Mouse (Mus musculus): ENCODE measurements at regions not wholly inside any gene's neighbourhood (a gene's known extent, or its start where the extent isn't known, plus 50 kb on each side); places are given as distances from the start of the nearest gene placed in this dataset.

GRCm38 (mm10) chr4:8961851-8962250, 723.0 kb upstream of the Car8 start:
- H3K36me3 ChIP-seq (ENCODE audit: control insufficient read depth, insufficient read depth, low read length), result no peaks in the 10 kb centered on the region
- DNase-seq (ENCODE audit: low spot score) (no peak), ATAC-seq (replicated peaks; ENCODE audit: low FRiP score) (no peak)
- no peak overlapping the region for H3K4me3 ChIP-seq (ENCODE audit: low read depth, low read length)
- H3K9ac ChIP-seq (ENCODE audit: low read length), result no peak overlapping the region
- H3K4me1 ChIP-seq (replicated peaks; ENCODE audit: control insufficient read depth, insufficient read depth, low read length), result peaks cover 11% of the 10 kb centered on the region
- H3K27ac ChIP-seq (ENCODE audit: low read depth, low read length), result no peak overlapping the region
- WGBS, result 89% methylated on average over 6 of the region's 6 CpGs
- no peaks in the 10 kb centered on the region for H3K9me3 ChIP-seq (ENCODE audit: control insufficient read depth, low read length)
- H3K27me3 ChIP-seq (ENCODE audit: control insufficient read depth, insufficient read depth, low read length), result no peaks in the 10 kb centered on the region
- H3K4me2 ChIP-seq (ENCODE audit: low read depth, low read length, severe bottlenecking), result no peak overlapping the region

DNA sequence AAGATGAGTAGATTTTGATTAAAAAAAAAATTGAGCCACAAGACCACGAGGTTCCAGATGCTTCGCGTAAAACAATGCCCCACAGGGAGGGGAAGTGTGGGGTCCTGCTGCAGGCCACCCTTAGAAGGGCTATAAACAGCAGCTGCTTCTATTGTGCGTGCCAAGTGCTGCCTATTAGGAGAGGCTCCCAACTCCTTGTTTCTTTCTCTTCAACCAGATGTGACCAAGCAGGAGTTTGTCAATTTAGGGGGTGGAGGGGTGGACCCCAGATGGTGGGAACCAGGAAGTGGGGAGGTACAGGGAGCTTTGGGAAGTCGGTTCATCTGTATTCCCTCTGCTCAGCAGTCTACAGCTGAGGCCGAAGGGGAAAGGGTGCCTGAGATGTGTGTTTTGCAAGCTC, 718.9 kb upstream of the Car8 start:
- H3K9ac ChIP-seq (ENCODE audit: low read length), result no peak overlapping the region
- H3K27ac ChIP-seq (ENCODE audit: low read depth, low read length), result peak overlapping the region; percentile 18; the same call in 1 of the 2 replicates
- ATAC-seq (replicated peaks; ENCODE audit: low FRiP score), result peak; percentile 72
- H3K9me3 ChIP-seq (ENCODE audit: control insufficient read depth, low read length), result no peaks in the 10 kb centered on the region
- no peak overlapping the region for H3K4me3 ChIP-seq (ENCODE audit: low read depth, low read length)
- H3K4me1 ChIP-seq (replicated peaks; ENCODE audit: control insufficient read depth, insufficient read depth, low read length), result peaks cover 17% of the 10 kb centered on the region
- no peak overlapping the region for H3K4me2 ChIP-seq (ENCODE audit: low read depth, low read length, severe bottlenecking)
- no peak for DNase-seq (ENCODE audit: low spot score)
- WGBS, result 28% methylated on average over 6 of the region's 6 CpGs
- H3K27me3 ChIP-seq (ENCODE audit: control insufficient read depth, insufficient read depth, low read length), result no peaks in the 10 kb centered on the region
- no peaks in the 10 kb centered on the region for H3K36me3 ChIP-seq (ENCODE audit: control insufficient read depth, insufficient read depth, low read length)

- ATAC-seq (replicated peaks; ENCODE audit: low FRiP score) (peak; percentile 44; the same call in 1 of the 2 replicates), DNase-seq (ENCODE audit: low spot score) (no peak)
- no peak overlapping the region for H3K4me3 ChIP-seq (ENCODE audit: low read depth, low read length)
- H3K4me1 ChIP-seq (replicated peaks; ENCODE audit: control insufficient read depth, insufficient read depth, low read length), result peaks cover 17% of the 10 kb centered on the region
- H3K36me3 ChIP-seq (ENCODE audit: control insufficient read depth, insufficient read depth, low read length), result no peaks in the 10 kb centered on the region
- no peak overlapping the region for H3K4me2 ChIP-seq (ENCODE audit: low read depth, low read length, severe bottlenecking)
- no peaks in the 10 kb centered on the region for H3K27me3 ChIP-seq (ENCODE audit: control insufficient read depth, insufficient read depth, low read length)
- H3K9ac ChIP-seq (ENCODE audit: low read length), result no peak overlapping the region
- 52% methylated on average over 5 of the region's 5 CpGs for WGBS
- H3K9me3 ChIP-seq (ENCODE audit: control insufficient read depth, low read length), result no peaks in the 10 kb centered on the region
- peak overlapping the region; percentile 18; the same call in 1 of the 2 replicates for H3K27ac ChIP-seq (ENCODE audit: low read depth, low read length)
These were observed 718.1 kb upstream of the Car8 start for GRCm38 (mm10) chr4:8957023-8957343.

- peak overlapping the region; percentile 50; the same call in 1 of the 2 replicates for H3K27ac ChIP-seq (ENCODE audit: low read depth, low read length)
- H3K36me3 ChIP-seq (ENCODE audit: control insufficient read depth, insufficient read depth, low read length), result no peaks in the 10 kb centered on the region
- H3K9ac ChIP-seq (ENCODE audit: low read length), result no peak overlapping the region
- DNase-seq (ENCODE audit: low spot score), result no peak
- no peak overlapping the region for H3K4me2 ChIP-seq (ENCODE audit: low read depth, low read length, severe bottlenecking)
- H3K9me3 ChIP-seq (ENCODE audit: control insufficient read depth, low read length), result no peaks in the 10 kb centered on the region
- no peak overlapping the region for H3K4me3 ChIP-seq (ENCODE audit: low read depth, low read length)
- H3K27me3 ChIP-seq (ENCODE audit: control insufficient read depth, insufficient read depth, low read length), result no peaks in the 10 kb centered on the region
- peak; percentile 47; the same call in 1 of the 2 replicates for ATAC-seq (replicated peaks; ENCODE audit: low FRiP score)
- 60% methylated on average over 9 of the region's 9 CpGs for WGBS
- H3K4me1 ChIP-seq (replicated peaks; ENCODE audit: control insufficient read depth, insufficient read depth, low read length), result peaks cover 17% of the 10 kb centered on the region
These were observed 717.6 kb upstream of the Car8 start for GRCm38 (mm10) chr4:8956312-8957022.

GRCm38 (mm10) chr4:8955306-8955705, 716.5 kb upstream of the Car8 start:
- no peak for DNase-seq (ENCODE audit: low spot score)
- WGBS, result 89% methylated on average over 5 of the region's 5 CpGs
- no peak overlapping the region for H3K27ac ChIP-seq (ENCODE audit: low read depth, low read length)
- H3K4me3 ChIP-seq (ENCODE audit: low read depth, low read length), result no peak overlapping the region
- H3K9ac ChIP-seq (ENCODE audit: low read length), result no peak overlapping the region
- H3K4me1 ChIP-seq (replicated peaks; ENCODE audit: control insufficient read depth, insufficient read depth, low read length), result peaks cover 17% of the 10 kb centered on the region
- ATAC-seq (replicated peaks; ENCODE audit: low FRiP score), result no peak
- H3K4me2 ChIP-seq (ENCODE audit: low read depth, low read length, severe bottlenecking), result no peak overlapping the region
- no peaks in the 10 kb centered on the region for H3K36me3 ChIP-seq (ENCODE audit: control insufficient read depth, insufficient read depth, low read length)
- no peaks in the 10 kb centered on the region for H3K27me3 ChIP-seq (ENCODE audit: control insufficient read depth, insufficient read depth, low read length)
- H3K9me3 ChIP-seq (ENCODE audit: control insufficient read depth, low read length), result no peaks in the 10 kb centered on the region

- DNase-seq (ENCODE audit: low spot score) (no peak), ATAC-seq (replicated peaks; ENCODE audit: low FRiP score) (peak; percentile 40)
- Histone ChIP-seq H3K27me3 (ENCODE audit: control insufficient read depth, insufficient read depth, low read length) (no peaks in the 10 kb centered on the region), H3K4me2 (ENCODE audit: low read depth, low read length, severe bottlenecking) (no peak overlapping the region), H3K9me3 (ENCODE audit: control insufficient read depth, low read length) (no peaks in the 10 kb centered on the region), H3K9ac (ENCODE audit: low read length) (no peak overlapping the region), H3K36me3 (ENCODE audit: control insufficient read depth, insufficient read depth, low read length) (no peaks in the 10 kb centered on the region), H3K4me1 (replicated peaks; ENCODE audit: control insufficient read depth, insufficient read depth, low read length) (peaks cover 17% of the 10 kb centered on the region), H3K27ac (ENCODE audit: low read depth, low read length) (no peak overlapping the region), H3K4me3 (ENCODE audit: low read depth, low read length) (no peak overlapping the region)
- WGBS, result 19% methylated on average over 10 of the region's 10 CpGs
These were observed 715.6 kb upstream of the Car8 start for GRCm38 (mm10) chr4:8954356-8954914.

DNA sequence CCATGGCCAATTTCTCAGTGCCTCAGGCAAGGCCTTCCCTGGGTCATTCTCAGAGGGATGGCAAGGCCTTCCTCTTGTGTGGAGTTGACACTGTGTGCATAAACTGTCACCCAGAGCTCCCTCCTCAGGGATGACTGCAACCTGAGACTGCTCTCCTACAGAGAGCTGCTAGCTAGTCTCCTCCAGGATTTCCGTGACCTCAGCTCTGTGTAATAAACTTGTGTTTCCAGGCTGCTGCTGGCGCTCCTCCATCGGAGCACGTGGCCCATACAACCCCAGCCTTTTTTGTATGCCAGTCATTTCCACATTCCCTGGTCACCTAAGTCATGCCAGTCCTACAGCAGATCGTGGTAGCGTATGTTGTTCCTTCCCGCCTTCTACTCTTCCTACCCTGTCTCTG, 714.3 kb upstream of the Car8 start:
- ATAC-seq (replicated peaks; ENCODE audit: low FRiP score), result no peak
- peaks cover 17% of the 10 kb centered on the region for H3K4me1 ChIP-seq (replicated peaks; ENCODE audit: control insufficient read depth, insufficient read depth, low read length)
- H3K4me3 ChIP-seq (ENCODE audit: low read depth, low read length), result no peak overlapping the region
- no peak overlapping the region for H3K9ac ChIP-seq (ENCODE audit: low read length)
- H3K27me3 ChIP-seq (ENCODE audit: control insufficient read depth, insufficient read depth, low read length), result no peaks in the 10 kb centered on the region
- no peak for DNase-seq (ENCODE audit: low spot score)
- H3K36me3 ChIP-seq (ENCODE audit: control insufficient read depth, insufficient read depth, low read length), result no peaks in the 10 kb centered on the region
- no peaks in the 10 kb centered on the region for H3K9me3 ChIP-seq (ENCODE audit: control insufficient read depth, low read length)
- no peak overlapping the region for H3K4me2 ChIP-seq (ENCODE audit: low read depth, low read length, severe bottlenecking)
- H3K27ac ChIP-seq (ENCODE audit: low read depth, low read length), result no peak overlapping the region
- 92% methylated on average over 7 of the region's 7 CpGs for WGBS

DNA sequence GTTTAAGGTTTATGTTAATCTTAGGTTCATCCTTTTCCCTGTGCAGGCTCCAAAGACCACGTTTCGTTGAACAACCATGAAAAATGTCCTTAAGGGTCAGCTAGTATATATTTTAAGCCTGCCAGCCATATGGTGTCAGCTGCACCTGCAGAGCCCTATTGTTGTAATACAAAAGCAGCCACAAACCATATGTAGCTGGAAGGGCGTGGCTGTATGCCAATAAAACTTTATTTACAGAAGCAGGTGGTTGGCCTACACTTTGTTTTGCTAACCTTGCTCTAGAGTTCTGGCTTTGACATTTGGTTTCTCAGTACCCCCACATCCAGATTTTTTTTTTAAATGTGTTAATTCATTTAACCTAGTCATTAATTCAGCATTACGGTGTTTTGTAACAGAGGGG, 711.1 kb upstream of the Car8 start:
- no peak overlapping the region for H3K9ac ChIP-seq (ENCODE audit: low read length)
- no peaks in the 10 kb centered on the region for H3K36me3 ChIP-seq (ENCODE audit: control insufficient read depth, insufficient read depth, low read length)
- H3K4me2 ChIP-seq (ENCODE audit: low read depth, low read length, severe bottlenecking), result no peak overlapping the region
- no peaks in the 10 kb centered on the region for H3K9me3 ChIP-seq (ENCODE audit: control insufficient read depth, low read length)
- no peak for DNase-seq (ENCODE audit: low spot score)
- H3K4me1 ChIP-seq (replicated peaks; ENCODE audit: control insufficient read depth, insufficient read depth, low read length), result peaks cover 4% of the 10 kb centered on the region; the same call in 1 of the 2 replicates
- ATAC-seq (replicated peaks; ENCODE audit: low FRiP score), result no peak
- WGBS, result 82% methylated on average over 4 of the region's 4 CpGs
- H3K27me3 ChIP-seq (ENCODE audit: control insufficient read depth, insufficient read depth, low read length), result no peaks in the 10 kb centered on the region
- H3K4me3 ChIP-seq (ENCODE audit: low read depth, low read length), result no peak overlapping the region
- no peak overlapping the region for H3K27ac ChIP-seq (ENCODE audit: low read depth, low read length)

DNA sequence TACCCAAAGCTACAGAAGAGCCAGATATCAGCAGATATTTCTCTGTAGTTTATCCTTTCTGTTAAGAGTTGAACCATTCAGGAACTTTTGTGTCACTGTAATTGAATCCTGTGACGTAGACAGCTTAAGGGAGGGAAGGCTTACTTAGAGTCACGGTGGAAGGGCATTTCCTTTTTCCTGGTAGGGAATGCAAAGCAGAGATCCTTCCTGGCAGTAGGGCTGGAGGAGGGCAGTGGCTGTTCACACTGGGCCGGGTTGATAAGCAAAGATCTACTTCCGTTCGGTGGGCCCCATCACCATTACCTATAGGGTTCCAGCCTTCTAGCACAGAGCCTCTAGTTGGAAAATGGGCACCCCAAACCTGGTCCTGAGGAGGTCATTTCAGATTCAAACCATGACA, 710.7 kb upstream of the Car8 start:
- H3K27ac ChIP-seq (ENCODE audit: low read depth, low read length), result no peak overlapping the region
- ATAC-seq (replicated peaks; ENCODE audit: low FRiP score) (no peak), DNase-seq (ENCODE audit: low spot score) (no peak)
- H3K4me2 ChIP-seq (ENCODE audit: low read depth, low read length, severe bottlenecking), result no peak overlapping the region
- no peaks in the 10 kb centered on the region for H3K9me3 ChIP-seq (ENCODE audit: control insufficient read depth, low read length)
- no peak overlapping the region for H3K9ac ChIP-seq (ENCODE audit: low read length)
- peaks cover 2% of the 10 kb centered on the region; the same call in 1 of the 2 replicates for H3K4me1 ChIP-seq (replicated peaks; ENCODE audit: control insufficient read depth, insufficient read depth, low read length)
- H3K27me3 ChIP-seq (ENCODE audit: control insufficient read depth, insufficient read depth, low read length), result no peaks in the 10 kb centered on the region
- H3K36me3 ChIP-seq (ENCODE audit: control insufficient read depth, insufficient read depth, low read length), result no peaks in the 10 kb centered on the region
- H3K4me3 ChIP-seq (ENCODE audit: low read depth, low read length), result no peak overlapping the region
- WGBS, result 76% methylated on average over 5 of the region's 5 CpGs
